Mouse (Mus musculus) kidney, adult 2 months (tissue): ENCODE measurements around the gene Il16.

Source experiments
- CTCF ChIP-seq: fragments of 200-500 bp; conservative IDR thresholded peaks from 2 replicates; pipeline ENCODE4 v1.5.1; 2011; ENCODE audit warnings: low read depth, mild to moderate bottlenecking, control low read depth, low read length, moderate library complexity, mixed read lengths; ENCODE audit not compliant: insufficient read depth, insufficient read length
- POLR2A ChIP-seq: fragments of 200-500 bp; IDR thresholded peaks from one replicate; pipeline ENCODE4 v1.6.1; 2011; ENCODE audit warnings: low read depth, low read length, control low read depth

DNA sequence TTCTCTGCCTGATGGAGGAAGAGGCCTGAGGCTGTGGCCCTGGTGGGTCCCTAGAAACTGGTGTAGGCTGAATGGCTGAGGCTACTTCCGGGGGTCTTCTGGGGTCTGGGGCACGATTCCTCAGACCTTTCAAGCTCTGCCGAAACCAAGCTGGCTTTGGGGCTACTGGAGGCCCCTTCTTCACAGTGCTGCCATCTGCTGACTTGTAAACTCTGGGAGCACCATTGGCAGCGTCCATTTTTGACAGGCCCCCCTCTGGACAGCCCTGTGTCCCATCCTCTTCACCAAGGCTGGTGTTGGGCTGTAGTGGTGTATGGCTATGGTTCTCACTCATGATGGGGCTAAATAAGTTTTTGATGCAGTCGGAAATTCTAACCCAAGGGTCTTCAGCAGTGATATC lies 93.0 kb downstream of the Il16 start:
- TF ChIP-seq CTCF: no peak
- no peak for TF ChIP-seq POLR2A
